Mouse (Mus musculus): Measurements from ENCODE around the gene Sptbn2. TPM values are rescaled to one million over a fixed set of nuclear protein-coding genes. Genes with fewer than 3 reads are reported as not detected.
A peak's percentile ranks its signal among the peaks of the same experiment; 100 is the strongest.
"Not testable (repeated sequence)": the region's sequence is repeated elsewhere in the genome, so short reads cannot be mapped to it uniquely, and the experiment has no call there.

Gene Sptbn2
- total RNA-seq, 2 experiments from 2014 or later = 561 to 574 TPM

DNA sequence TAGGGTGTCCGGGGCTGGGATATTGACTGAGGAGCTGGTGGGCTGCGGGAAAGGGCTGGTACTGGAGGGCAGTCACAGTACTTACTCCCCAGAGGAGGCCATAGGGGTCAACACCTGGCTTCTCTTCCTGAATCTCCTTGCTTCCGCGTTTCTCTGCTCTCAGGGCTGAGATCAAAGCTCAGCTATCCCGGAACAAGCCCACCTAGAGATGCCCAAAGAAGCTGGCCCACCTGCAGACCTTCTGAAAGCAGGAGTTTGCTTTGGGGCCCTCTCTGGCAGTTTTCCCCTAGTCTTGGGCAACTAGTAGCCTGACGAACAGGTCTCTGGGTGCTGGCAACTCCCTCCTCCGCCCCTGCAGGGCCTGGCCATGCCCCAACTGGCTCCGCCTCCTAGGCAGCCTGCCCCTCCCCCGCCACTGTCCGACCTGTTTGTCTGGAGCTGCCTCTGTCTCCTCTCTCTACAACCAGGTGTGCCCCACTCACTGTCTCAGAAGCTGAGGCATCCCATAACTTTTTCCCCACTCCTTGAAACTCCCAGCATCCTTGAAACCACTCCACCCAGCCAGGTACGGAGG, 9.8 kb downstream of the Sptbn2 start:
- DNase-seq (ENCODE audit: low spot score in 2 of 2) = no peak

DNA sequence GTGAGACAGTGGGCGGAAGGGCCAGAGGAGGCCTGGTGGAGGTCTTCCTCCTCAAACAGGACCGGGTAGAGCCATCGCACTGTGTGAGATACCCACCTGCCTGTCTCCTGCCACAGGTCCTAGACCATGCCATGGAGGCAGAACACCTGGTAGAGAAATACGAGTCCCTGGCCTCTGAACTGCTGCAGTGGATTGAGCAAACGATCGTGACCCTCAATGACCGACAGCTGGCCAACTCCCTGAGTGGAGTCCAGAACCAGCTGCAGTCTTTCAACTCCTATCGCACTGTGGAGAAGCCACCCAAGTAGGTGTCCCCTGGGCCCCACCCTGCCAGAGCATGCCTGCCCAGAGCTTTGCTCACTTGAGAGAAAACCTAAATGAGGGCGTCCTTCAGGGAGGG, 18.2 kb downstream of the Sptbn2 start:
- DNase-seq (ENCODE audit: low spot score in 2 of 2) = no peak

DNA sequence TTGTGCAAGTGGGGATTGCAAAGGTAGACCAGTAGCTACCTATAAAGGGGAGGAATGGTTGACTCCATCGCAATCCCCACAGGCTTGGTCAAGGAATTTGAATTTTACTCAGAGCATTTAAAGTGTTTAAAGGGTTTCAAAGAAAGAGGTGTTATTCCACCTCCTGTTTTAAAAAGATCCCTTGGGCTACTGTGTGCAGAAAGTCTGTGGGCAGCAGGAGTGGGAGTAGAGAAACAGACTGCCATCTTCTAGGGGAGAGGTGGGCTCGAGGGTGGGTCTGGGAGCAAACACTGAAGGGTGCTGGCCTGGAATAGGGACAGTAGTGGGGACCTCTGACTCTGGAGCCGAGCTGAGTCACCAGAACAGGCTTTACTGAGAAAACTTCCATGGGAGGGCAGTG, 22.1 kb downstream of the Sptbn2 start:
- DNase-seq (ENCODE audit: low spot score in 2 of 2) = no peak

DNA sequence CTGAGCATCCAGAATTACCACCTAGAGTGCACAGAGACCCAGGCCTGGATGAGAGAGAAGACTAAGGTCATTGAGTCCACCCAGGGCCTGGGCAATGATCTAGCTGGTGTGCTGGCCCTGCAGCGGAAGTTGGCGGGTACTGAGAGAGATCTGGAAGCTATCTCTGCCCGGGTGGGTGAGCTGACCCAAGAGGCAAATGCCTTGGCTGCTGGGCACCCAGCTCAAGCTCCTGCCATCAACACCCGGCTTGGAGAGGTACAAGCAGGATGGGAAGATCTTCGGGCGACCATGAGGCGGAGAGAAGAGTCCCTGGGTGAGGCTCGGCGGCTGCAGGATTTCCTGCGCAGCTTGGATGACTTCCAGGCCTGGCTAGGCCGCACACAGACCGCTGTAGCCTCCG, 26.9 kb downstream of the Sptbn2 start:
- no peak for DNase-seq (ENCODE audit: low spot score in 2 of 2)

DNA sequence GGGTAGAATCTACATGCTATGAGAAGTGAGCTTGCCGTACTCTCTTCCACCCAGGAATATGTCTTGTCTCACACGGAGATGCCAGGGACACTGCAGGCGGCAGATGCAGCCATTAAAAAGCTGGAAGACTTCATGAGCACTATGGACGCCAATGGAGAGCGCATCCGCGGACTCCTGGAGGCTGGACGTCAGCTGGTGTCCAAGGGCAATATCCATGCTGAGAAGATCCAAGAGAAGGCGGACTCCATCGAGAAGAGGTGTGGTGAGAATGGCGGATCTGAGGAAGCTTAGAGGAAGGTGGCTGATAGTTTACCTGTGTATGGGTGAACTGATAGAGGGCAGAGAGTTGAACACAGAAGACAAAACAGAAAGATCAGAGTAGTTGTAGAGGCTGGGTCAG, 28.1 kb downstream of the Sptbn2 start:
- DNase-seq (ENCODE audit: low spot score in 2 of 2) = no peak

DNA sequence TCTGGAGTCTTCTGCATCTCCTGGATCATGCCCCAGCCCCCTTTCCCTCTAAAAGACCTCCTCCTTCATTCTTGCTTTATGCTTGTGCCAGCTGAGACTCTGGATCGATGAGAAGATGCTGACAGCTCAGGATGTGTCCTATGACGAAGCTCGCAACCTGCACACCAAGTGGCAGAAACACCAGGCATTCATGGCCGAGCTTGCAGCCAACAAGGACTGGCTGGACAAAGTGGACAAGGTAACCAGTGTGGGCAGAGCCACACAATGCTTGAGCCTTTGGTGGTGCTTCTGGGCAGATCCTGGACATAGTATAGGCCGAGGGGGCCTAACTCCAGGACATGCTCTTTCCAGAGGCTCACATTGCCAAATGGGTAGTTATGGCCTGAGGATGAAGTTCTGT, 28.8 kb downstream of the Sptbn2 start:
- DNase-seq (ENCODE audit: low spot score in 2 of 2) = no peak

DNA sequence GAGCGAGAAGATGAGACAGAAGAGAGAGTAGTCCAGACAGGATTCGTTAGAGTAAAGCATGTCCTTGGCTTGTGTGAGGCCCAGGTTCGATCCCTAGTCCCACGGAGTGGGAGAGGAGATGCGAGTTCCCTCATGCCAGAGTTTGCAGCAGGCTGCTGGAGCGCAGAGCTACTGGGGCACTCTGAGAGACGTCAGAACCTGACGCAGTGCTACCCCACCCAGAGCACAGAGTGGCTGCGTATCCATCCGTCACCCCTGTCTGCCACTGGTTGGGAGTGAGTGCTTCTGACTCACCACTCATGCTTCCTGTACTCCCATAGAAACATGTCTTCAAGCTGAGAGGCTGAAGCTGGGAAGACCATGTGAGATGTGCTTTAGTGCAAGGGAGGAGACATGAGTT, 30.5 kb downstream of the Sptbn2 start:
- DNase-seq (ENCODE audit: low spot score in 2 of 2) = no peak

DNA sequence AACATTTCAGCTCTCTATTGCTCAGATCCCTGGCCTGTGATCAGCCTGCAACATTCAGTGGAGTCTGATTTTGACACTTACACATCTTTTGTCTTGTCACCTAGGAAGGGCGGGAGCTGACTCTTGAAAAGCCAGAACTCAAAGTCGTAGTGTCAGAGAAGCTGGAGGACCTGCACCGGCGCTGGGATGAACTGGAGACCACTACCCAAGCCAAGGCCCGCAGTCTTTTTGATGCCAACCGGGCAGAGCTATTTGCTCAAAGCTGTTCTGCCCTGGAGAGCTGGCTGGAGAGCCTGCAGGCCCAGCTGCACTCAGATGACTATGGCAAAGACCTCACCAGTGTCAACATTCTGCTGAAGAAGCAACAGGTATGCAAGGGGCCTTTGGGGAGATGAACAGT, 31.3 kb downstream of the Sptbn2 start:
- no peak for DNase-seq (ENCODE audit: low spot score in 2 of 2)

DNA sequence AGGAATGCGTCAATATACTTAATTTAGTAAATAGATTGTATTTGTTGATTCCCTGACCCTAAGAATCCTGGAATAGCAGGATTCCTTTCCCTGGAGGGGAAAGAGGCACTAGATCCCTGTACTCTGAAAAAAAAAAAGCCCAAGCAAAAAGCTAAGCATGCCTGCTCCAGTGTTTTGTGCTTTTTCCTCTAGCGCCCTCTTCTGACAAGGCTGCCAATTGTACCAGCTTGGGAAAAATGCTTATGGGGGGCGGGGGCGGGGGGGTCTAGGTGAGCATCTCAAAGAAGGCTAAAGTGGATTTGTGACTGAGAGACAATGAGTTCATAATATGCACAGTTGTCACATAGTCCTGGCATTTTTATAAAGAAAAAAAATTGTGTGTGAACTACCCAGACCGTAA, 32.6 kb downstream of the Sptbn2 start:
- peak in 1 of 2 experiments; percentile 55 for DNase-seq (ENCODE audit: low spot score in 2 of 2)

DNA sequence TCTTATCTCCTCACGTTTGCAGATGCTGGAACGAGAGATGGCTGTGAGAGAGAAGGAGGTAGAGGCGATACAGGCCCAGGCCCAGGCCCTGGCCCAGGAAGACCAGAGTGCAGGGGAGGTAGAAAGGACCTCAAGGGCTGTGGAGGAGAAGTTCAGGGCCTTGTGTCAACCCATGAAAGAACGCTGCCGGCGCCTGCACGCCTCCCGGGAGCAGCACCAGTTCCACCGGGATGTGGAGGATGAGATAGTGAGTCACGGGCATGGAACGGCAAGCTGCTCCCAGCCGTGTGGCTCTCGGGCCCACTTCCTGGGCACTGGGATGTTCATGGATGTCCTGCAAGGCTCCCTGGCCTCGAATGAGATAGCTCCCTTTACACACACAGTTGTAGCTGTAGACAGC, 33.1 kb downstream of the Sptbn2 start:
- DNase-seq (ENCODE audit: low spot score in 2 of 2) = no peak

DNA sequence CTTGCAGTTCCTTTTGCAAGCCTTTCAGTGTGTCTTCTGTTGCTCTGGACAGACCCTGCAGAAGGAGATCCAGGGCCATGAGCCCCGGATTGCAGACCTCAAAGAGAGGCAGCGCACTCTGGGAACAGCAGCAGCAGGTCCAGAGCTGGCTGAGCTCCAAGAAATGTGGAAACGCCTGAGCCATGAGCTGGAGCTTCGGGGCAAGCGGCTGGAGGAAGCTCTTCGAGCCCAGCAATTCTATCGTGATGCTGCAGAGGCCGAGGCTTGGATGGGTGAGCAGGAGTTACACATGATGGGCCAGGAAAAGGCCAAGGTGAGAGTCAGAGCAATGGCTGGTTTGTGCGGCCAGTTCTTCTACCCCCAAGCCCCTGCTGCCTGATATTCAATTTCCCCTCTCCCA, 34.1 kb downstream of the Sptbn2 start:
- no peak for DNase-seq (ENCODE audit: low spot score in 2 of 2)

DNA sequence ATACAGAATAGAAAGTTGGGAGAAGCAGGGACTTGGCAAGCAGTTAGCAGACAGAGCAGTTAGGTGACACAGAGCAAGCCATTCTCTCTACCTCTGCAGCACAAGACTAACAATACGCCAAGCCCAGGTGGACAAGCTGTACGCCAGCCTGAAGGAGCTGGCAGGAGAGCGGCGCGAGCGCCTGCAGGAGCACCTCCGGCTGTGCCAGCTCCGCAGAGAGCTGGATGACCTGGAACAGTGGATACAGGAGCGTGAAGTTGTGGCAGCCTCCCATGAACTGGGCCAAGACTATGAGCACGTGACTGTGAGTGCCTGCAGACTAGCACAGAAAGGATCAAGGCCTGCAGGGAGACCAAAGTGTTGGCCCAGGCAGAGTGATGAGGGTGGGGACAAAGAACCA, 34.7 kb downstream of the Sptbn2 start:
- DNase-seq (ENCODE audit: low spot score in 2 of 2) = no peak

DNA sequence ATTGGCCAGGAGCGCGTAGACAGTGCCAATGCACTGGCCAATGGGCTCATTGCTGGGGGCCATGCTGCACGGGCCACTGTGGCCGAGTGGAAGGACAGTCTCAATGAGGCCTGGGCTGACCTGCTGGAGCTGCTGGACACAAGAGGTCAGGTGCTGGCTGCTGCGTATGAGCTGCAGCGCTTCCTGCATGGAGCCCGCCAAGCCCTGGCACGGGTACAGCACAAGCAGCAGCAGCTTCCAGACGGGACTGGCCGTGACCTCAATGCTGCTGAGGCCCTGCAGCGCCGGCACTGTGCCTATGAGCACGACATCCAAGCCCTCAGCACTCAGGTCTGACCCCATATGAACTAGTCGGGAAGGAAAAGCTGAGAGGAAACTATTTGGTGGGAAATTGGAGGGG, 35.6 kb downstream of the Sptbn2 start:
- no peak for DNase-seq (ENCODE audit: low spot score in 2 of 2)

DNA sequence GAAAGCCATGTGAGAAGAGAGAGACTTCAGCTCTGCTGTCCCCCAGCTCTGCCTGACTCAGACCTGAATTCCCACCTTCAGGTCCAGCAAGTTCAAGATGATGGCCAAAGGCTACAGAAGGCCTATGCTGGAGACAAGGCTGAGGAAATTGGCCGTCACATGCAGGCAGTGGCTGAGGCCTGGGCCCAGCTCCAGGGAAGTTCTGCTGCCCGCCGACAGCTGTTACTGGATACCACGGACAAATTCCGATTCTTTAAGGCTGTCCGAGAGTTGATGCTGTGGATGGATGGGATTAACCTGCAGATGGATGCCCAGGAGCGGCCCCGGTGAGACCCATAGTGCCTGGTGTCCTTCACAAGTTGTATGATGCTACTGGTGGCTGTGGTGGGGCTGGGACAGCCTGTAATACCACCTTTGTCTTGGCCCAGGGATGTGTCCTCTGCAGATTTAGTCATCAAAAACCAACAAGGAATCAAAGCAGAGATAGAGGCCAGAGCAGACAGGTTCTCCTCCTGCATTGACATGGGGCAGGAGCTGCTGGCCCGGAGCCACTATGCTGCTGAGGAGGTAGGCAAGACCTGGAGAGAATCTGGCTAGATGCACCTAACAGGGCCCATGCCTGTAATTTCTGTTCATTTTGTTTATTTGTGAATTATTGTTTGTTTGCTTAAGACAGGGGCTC, 36.8 kb downstream of the Sptbn2 start:
- no peak for DNase-seq (ENCODE audit: low spot score in 2 of 2)

DNA sequence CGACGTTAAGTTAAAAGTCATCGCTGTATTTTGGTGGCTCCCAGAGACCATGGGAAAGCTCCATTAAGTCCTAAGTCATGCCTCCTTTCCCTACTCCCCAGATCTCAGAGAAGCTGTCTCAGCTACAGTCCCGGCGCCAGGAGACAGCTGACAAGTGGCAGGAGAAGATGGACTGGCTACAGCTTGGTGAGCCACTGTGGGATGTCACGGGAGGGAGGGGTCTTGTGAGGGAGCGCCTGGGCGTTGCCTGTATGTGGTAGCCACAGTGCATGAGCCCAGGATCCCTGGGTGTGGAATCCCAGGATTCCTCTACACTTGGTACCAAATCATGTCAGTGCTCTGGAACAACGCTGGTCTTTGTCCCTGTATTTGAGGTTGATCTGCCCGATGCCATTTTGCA, 37.5 kb downstream of the Sptbn2 start:
- DNase-seq (ENCODE audit: low spot score in 2 of 2) = no peak

DNA sequence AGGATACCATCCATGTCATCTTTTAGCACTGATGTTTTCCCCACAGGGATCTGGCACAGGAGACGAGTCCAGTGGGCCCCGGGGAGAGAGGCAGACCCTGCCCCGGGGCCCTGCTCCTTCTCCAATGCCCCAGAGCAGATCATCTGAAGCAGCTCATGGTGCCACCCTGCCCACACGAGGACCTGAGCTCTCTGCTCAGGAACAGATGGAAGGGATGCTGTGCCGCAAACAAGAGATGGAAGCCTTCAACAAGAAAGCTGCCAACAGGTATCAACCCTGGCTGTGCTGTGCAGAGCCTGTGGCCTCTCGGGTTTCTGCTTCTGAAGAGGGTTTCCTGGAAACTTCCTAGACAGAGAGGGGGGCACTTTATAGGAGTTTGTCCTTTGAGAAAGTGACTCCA, 39.0 kb downstream of the Sptbn2 start:
- no peak for DNase-seq (ENCODE audit: low spot score in 2 of 2)

DNA sequence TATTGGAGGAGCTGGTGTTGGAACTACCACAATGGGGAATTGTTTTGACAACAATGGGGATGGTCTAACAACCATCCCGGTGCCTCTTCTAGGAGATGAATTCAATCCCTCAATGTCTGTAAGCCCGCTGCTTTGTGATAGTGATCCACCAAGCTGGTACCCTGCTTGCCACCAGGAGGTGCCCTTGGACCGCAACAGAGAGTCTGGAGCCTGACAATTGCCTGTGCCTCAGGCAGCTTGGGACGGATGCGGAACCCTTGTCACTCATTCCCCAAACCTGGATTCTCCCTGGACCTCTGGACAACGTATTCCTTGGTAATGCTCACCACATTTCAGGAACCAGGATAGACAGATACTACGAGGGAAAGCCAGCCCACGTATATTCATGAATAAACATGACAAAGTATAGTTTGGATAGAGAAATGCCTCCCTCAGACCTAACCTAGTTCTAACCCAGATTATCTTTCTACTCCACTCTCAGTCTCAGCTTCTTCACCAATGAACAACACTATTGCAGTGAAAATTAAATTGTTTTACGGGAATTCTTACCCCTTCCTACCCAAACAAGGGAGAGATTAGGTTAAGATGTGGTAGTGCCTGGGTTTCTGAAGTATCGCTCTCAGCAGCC, 44.7 kb downstream of the Sptbn2 start:
- peak; percentile 86 to 95 for DNase-seq (ENCODE audit: low spot score in 2 of 2)

DNA sequence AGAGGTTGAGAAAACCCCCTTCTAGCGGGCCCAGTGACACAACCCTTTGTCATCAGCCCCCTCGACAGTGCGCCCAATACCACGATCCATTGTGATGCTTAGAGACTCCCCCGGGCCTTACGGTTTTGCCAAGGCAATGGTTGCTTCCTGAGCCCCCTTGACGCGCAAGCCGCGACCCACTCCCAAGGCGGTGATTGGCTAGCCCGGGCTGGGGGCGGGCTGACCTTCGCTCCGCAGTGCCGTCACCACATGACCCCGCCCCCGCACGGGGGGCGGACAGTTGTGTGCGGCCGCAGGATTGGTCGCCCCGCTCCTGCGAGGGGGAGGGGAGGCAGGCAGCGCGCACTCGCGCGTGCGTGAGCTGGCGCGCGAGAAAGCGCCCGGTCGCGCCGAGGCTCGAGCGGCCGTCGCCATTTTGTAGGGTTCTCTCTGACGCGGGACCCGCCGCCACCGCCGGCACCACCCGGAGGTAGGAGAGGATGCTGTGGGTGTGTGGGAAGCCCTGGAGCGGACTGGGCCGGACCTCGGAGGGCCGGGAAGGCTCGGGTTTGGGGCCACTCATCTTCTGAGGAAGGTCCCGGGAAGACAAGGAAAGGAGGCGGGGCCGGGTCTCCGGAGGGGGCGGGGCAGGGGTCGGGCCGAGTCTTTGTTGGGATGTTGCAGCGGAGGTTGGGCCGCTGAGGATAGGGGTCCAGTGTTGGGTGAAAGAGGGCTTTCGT, 45.4 kb downstream of the Sptbn2 start, which contains the start of gene Rbm4b:
Gene Rbm4b, plus strand, starts transcription at position 305 of the 719 bp plus-strand sequence.
- DNase-seq (ENCODE audit: low spot score in 2 of 2) = peak; percentile 96 to 97

DNA sequence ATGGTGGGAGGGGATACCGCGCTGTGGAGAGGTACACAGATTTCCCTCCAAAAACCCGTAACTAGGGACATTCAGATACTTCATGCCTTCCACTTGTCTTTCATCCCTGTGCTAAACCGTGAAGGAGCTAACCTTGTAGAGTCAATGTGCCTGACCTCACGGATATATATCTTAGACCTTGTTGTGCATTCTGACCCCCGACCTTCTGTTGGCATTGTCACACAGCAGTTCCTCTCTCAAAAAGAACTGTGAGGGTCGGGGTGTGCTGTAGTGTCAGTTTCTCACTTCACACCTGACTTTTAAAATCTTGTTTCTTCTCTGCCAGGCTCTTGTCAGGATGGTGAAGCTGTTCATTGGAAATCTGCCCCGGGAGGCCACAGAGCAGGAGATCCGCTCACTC, 46.0 kb downstream of the Sptbn2 start:
- no peak for DNase-seq (ENCODE audit: low spot score in 2 of 2)

DNA sequence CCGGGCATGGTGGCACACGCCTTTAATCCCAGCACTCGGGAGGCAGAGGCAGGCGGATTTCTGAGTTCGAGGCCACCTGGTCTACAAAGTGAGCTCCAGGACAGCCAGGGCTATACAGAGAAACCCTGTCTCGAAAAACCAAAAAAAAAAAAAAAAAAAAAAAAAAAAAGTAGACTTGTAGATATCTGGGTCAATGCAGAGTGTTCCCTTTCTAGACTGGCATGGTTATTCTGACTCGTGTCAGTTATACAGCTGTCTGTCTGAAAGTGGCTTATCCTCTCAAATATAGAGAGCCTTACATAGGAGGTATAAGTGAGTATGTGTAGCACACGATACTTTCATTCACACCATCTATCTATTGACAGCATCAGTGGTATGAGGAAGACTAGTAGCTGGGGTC, 49.6 kb downstream of the Sptbn2 start:
- not testable (repeated sequence) for DNase-seq (ENCODE audit: low spot score in 2 of 2)

DNA sequence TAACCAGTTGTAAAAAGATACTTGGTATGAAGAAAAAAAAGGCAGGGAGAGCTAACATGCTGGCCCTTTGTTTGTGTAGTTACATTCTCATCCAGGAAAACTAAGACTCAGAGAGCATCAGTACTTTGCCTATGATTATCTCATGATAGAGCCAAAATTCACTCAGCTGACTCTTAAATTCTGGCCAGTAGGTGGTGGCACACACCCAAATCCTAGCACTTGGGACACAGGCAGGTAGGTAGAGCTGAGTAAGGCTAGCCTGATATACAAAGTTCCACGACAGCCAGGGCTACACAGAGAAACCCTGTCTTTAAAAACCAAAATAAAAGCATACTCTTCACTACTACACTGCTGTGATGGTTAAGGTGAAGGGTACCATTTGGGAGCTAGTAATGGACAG, 51.9 kb downstream of the Sptbn2 start:
- no peak for DNase-seq (ENCODE audit: low spot score in 2 of 2)

DNA sequence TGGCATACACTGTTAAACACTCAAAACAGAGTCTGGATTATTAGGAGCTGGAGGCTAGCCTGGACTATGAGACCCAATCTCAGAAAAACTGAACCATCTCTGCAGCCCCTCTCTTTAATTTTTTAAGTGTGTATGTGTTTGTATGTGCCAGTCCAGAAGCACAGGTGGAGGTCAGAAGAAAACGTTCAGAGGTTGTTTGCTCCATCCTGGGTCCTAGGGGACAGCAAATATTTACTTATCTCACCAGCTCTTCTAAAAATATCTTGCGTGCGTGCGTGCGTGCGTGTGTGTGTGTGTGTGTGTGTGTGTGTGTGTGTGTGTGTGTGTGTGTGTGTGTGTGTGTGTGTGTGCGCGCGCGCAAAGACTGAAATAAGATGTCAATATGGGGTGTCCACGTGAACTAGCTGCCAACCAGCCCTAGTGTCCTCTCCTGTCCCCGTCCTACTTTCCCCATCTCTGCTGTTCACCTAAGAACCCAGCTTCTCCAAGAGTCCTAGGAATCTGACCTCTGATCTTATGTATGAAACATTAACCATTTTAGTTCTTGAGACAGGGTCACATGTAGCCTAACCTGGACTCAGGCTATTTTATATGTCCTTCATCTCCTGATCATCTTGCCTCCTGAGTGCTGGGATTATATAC, 56.7 kb downstream of the Sptbn2 start:
- DNase-seq (ENCODE audit: low spot score in 2 of 2) = no peak
